Mouse (Mus musculus): Measurements from ENCODE around the gene Evi5. TPM values are rescaled to one million over a fixed set of nuclear protein-coding genes. Genes with fewer than 3 reads are reported as not detected.

The Evi5 gene
- polyA plus RNA-seq, 1 experiment from 2014 or later, result 58.5 TPM

DNA sequence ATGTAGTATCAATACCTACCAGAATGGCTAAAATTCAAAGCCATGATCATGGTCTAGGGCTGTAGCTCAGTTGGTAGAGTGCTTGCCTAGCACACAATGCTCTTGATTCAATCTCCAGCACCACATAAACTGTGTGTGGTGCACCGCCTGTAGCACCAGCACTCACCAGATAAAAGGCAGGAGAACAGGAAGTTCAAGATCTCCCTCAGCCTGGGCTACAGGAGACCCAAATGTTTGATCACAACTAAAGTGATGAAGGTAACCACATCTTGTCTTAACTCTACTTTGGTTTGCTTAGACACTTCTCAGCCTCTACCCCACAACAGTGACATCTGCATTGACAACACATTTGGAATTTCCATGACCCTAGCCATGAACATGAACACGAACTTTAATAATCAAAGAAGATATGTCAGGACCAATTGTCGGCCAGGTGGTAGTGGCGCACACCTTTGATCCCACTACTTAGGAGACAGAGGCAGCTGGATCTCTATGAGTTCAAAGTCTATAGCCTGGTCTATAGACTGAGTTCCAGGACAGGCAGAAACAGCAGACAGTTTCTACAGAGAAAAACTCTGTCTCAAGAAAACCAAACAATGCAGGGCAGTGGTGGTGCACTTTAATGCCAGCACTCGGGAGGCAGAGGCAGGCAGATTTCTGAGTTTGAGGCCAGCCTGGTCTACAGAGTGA is 34.2 kb downstream of the Evi5 start:
- Histone ChIP-seq H3K36me3 (peaks cover 43% of the 10 kb centered on the region), H3K27ac (no peak overlapping the region), H3K9ac (no peak overlapping the region), H3K4me1 (peaks cover 16% of the 10 kb centered on the region), H3K27me3 (replicated peaks) (no peaks in the 10 kb centered on the region), H3K9me3 (replicated peaks) (no peaks in the 10 kb centered on the region), H3K4me3 (no peak overlapping the region), H3K4me2 (no peak overlapping the region)
- ATAC-seq, result no peak
- WGBS (ENCODE audit: insufficient replicate concordance), result 72% methylated on average over 5 of the region's 5 CpGs

DNA sequence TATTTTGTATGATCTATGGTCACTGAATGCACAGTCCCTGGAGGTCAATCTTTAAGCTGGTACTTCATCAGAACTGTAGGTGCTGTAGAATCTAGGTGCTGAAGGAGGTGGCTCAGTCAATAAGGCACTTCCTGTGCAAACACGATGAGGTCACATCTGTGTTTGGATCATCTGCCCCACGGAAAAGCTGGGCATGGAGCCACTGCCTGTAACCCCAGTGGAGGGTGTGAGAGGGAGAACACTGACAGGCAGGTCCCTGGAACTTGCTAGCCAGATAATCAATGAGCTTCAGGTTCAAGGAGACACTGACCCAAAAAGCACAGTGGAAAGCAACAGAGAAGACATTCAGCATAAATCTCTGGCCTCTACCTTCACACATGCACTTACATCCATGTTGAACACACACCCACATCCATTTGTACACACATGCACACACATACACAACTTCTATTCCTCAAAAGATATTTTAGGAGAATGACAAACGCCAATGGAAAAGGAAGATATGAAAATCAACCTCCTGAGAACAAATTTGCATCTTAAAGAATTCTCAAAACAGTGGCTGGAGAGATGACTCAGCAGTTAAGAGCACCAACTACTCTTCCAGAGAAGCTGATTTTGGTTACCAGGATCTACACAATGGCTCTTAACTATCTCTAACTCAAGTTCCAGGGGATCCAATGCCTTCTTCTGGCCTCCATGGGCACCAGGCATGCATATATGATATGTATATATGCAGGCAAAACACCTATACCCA is 35.8 kb downstream of the Evi5 start:
- Histone ChIP-seq H3K27me3 (replicated peaks) (no peaks in the 10 kb centered on the region), H3K4me3 (no peak overlapping the region), H3K9ac (no peak overlapping the region), H3K9me3 (replicated peaks) (no peaks in the 10 kb centered on the region), H3K27ac (peak overlapping the region; percentile 49; the same call in 1 of the 2 replicates), H3K36me3 (peaks cover 44% of the 10 kb centered on the region), H3K4me2 (no peak overlapping the region), H3K4me1 (peaks cover 24% of the 10 kb centered on the region)
- ATAC-seq, result peak; percentile 54
- WGBS (ENCODE audit: insufficient replicate concordance), result 42% methylated on average over 3 of the region's 3 CpGs

- H3K4me1 ChIP-seq, result peaks cover 20% of the 10 kb centered on the region
- H3K4me3 ChIP-seq, result no peak overlapping the region
- H3K27me3 ChIP-seq (replicated peaks), result no peaks in the 10 kb centered on the region
- no peaks in the 10 kb centered on the region for H3K9me3 ChIP-seq (replicated peaks)
- 78% methylated on average over 1 of the region's 1 CpGs for WGBS (ENCODE audit: insufficient replicate concordance)
- ATAC-seq, result no peak
- H3K36me3 ChIP-seq, result peaks cover 35% of the 10 kb centered on the region
- H3K4me2 ChIP-seq, result no peak overlapping the region
- H3K27ac ChIP-seq, result no peak overlapping the region
- no peak overlapping the region for H3K9ac ChIP-seq
These were observed 40.6 kb downstream of the Evi5 start for GRCm38 (mm10) chr5:107834287-107834686.

DNA sequence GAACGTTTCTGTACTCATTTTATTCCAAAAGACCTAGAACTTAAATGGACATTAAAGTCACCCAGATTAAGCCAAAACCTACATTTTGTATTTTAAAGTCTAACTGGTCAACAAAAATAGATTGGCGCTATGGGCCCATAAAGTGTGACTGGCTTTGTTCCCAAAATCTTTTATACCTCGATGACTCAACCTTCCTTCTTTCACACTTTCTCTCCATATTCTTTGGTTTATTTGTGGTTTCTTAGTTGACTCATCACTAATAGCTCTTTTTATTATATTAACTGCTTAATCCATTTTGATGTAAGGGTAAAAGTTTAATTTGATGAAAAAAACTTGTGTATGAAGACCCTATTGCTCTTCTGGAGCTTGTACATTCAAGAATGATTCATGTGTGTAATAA is 43.6 kb downstream of the Evi5 start:
- H3K36me3 ChIP-seq, result peaks cover 22% of the 10 kb centered on the region
- H3K9me3 ChIP-seq (replicated peaks), result no peaks in the 10 kb centered on the region
- H3K27me3 ChIP-seq (replicated peaks), result no peaks in the 10 kb centered on the region
- H3K4me2 ChIP-seq, result no peak overlapping the region
- H3K4me3 ChIP-seq, result no peak overlapping the region
- H3K27ac ChIP-seq, result no peak overlapping the region
- H3K9ac ChIP-seq, result no peak overlapping the region
- WGBS (ENCODE audit: insufficient replicate concordance), result 87% methylated on average over 3 of the region's 3 CpGs
- H3K4me1 ChIP-seq, result peaks cover 18% of the 10 kb centered on the region
- no peak for ATAC-seq

- ATAC-seq, result peak; percentile 40; the same call in 1 of the 2 replicates
- Histone ChIP-seq H3K9me3 (replicated peaks) (no peaks in the 10 kb centered on the region), H3K27me3 (replicated peaks) (no peaks in the 10 kb centered on the region), H3K4me1 (peaks cover 18% of the 10 kb centered on the region), H3K4me2 (no peak within 1 kb of the TSS), H3K9ac (no peak within 1 kb of the TSS), H3K27ac (no peak within 1 kb of the TSS), H3K4me3 (no peak within 1 kb of the TSS), H3K36me3 (peaks cover 22% of the 10 kb centered on the region)
- WGBS (ENCODE audit: insufficient replicate concordance), result 95% methylated on average over 22 of the region's 22 CpGs
These were observed 44.8 kb downstream of the Evi5 start, which contains the start of gene Ube2d2b for GRCm38 (mm10) chr5:107829998-107830560. Gene Ube2d2b, plus strand, starts transcription at chr5:107830099.

DNA sequence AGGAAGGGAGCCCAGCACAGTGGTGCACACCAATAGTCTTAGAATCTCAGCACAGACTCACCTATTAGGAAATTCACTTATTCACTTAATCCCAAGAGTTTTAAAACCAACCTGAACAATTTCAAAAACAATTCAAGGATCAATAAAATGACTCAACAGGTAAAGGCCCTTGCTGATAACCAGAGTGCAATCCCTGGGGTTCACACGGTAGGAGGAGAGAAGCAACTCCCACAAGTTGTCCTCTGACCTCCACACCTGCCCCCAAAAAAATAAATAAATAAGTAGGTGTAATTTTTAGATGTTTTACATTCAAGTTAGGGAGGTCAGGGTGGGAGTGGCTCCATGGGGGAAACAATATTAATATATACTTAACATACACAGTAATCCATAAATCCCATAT is 52.4 kb downstream of the Evi5 start:
- H3K4me1 ChIP-seq, result 0 out of 2 replicates have a peak, but pooled peaks cover 3% of the 10 kb centered on the region
- H3K4me2 ChIP-seq, result no peak overlapping the region
- 91% methylated on average over 1 of the region's 1 CpGs for WGBS (ENCODE audit: insufficient replicate concordance)
- H3K36me3 ChIP-seq, result peaks cover 26% of the 10 kb centered on the region
- no peak overlapping the region for H3K27ac ChIP-seq
- H3K27me3 ChIP-seq (replicated peaks), result no peaks in the 10 kb centered on the region
- H3K9me3 ChIP-seq (replicated peaks), result no peaks in the 10 kb centered on the region
- H3K4me3 ChIP-seq, result no peak overlapping the region
- no peak overlapping the region for H3K9ac ChIP-seq
- ATAC-seq, result no peak

DNA sequence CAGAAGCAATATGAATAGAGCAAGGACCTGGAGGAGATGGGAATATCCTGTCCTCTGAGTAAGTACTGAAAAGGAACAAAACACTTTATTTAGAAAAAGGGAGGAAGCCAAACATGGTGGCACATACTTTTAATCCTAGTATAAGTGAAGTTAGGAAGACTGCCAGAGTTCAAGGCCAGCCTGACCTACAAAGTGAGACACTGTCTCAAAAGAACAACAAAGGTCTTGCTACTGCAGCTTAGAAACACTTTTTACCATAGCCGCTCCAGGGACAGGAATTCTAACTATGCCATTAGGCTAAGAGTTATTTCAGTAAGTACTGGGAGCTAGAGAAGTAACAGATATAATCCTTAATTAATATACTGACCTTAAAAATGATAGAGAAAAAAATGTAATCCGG is 60.3 kb downstream of the Evi5 start:
- no peak overlapping the region for H3K9ac ChIP-seq
- no peaks in the 10 kb centered on the region for H3K9me3 ChIP-seq (replicated peaks)
- H3K4me3 ChIP-seq, result no peak overlapping the region
- no peaks in the 10 kb centered on the region for H3K27me3 ChIP-seq (replicated peaks)
- WGBS (ENCODE audit: insufficient replicate concordance), result 93% methylated on average over 2 of the region's 2 CpGs
- peaks cover 87% of the 10 kb centered on the region for H3K36me3 ChIP-seq
- no peak overlapping the region for H3K4me2 ChIP-seq
- no peak for ATAC-seq
- H3K4me1 ChIP-seq, result no peaks in the 10 kb centered on the region
- H3K27ac ChIP-seq, result no peak overlapping the region

DNA sequence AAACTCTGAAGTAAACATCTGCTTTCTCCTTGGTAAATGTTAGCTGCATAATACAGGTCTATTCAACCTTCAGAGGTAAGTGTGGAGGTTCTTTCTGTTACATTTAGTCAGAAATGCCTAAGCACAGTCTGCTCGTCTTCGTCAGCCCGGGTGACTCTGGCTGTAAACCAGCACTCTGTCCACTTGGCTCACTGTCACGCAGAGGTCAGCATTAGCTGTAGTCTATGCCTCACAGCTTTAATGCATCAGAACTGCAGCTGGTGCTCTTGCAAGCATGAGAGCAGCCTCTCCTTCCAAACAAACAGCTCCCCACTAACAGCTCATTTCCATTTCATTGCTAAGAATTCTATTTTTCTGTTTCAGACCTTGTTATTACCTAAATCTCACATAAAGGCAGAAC is 67.4 kb downstream of the Evi5 start:
- Histone ChIP-seq H3K27me3 (replicated peaks) (no peaks in the 10 kb centered on the region), H3K4me3 (no peak overlapping the region), H3K36me3 (peaks cover 51% of the 10 kb centered on the region), H3K4me2 (no peak overlapping the region), H3K4me1 (no peaks in the 10 kb centered on the region), H3K9ac (no peak overlapping the region), H3K27ac (no peak overlapping the region), H3K9me3 (replicated peaks) (no peaks in the 10 kb centered on the region)
- ATAC-seq, result no peak
- WGBS (ENCODE audit: insufficient replicate concordance), result 84% methylated on average over 4 of the region's 4 CpGs

DNA sequence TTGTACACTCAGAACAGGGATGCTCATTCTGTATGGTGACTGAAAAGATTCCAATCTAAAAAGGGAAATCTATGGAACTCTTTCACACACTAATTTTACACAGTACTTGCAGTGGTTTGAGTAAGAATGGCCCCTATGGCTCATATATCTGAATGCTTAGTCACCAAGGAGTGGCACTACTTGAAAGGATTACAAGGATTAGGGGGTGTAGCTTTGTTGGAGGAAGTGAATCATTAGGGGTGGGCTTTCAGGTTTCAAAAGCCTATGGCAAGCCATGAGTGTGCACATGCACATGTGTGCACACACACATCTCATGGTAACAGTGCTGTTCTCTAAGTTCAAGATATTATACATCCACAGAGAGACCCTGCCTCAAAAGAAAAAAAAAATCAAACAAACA is 72.3 kb downstream of the Evi5 start:
- H3K4me1 ChIP-seq, result no peaks in the 10 kb centered on the region
- no peaks in the 10 kb centered on the region for H3K9me3 ChIP-seq (replicated peaks)
- no peaks in the 10 kb centered on the region for H3K27me3 ChIP-seq (replicated peaks)
- H3K4me2 ChIP-seq, result no peak overlapping the region
- no peak for ATAC-seq
- H3K9ac ChIP-seq, result no peak overlapping the region
- H3K27ac ChIP-seq, result no peak overlapping the region
- H3K4me3 ChIP-seq, result no peak overlapping the region
- peaks cover 45% of the 10 kb centered on the region for H3K36me3 ChIP-seq

- no peaks in the 10 kb centered on the region for H3K9me3 ChIP-seq (replicated peaks)
- WGBS (ENCODE audit: insufficient replicate concordance), result 77% methylated on average over 2 of the region's 2 CpGs
These were observed 73.7 kb downstream of the Evi5 start for GRCm38 (mm10) chr5:107801234-107801633.

GRCm38 (mm10) chr5:107798290-107798689 is 76.6 kb downstream of the Evi5 start:
- no peak overlapping the region for H3K27ac ChIP-seq
- no peak overlapping the region for H3K9ac ChIP-seq
- no peaks in the 10 kb centered on the region for H3K27me3 ChIP-seq (replicated peaks)
- no peak overlapping the region for H3K4me2 ChIP-seq
- no peak for ATAC-seq
- H3K4me1 ChIP-seq, result no peaks in the 10 kb centered on the region
- H3K36me3 ChIP-seq, result peaks cover 68% of the 10 kb centered on the region
- WGBS (ENCODE audit: insufficient replicate concordance), result 85% methylated on average over 6 of the region's 6 CpGs
- no peaks in the 10 kb centered on the region for H3K9me3 ChIP-seq (replicated peaks)
- no peak overlapping the region for H3K4me3 ChIP-seq

More at GRCm38 (mm10) chr5:107801234-107801633, 73.7 kb downstream of the Evi5 start:
- Histone ChIP-seq H3K27me3 (replicated peaks) (no peaks in the 10 kb centered on the region), H3K4me2 (no peak overlapping the region), H3K4me3 (no peak overlapping the region), H3K9ac (no peak overlapping the region), H3K4me1 (no peaks in the 10 kb centered on the region), H3K27ac (no peak overlapping the region), H3K36me3 (peaks cover 54% of the 10 kb centered on the region)
- ATAC-seq, result no peak

GRCm38 (mm10) chr5:107793927-107794326 is 81.0 kb downstream of the Evi5 start:
- no peak overlapping the region for H3K4me2 ChIP-seq
- no peak for ATAC-seq
- H3K4me3 ChIP-seq, result no peak overlapping the region
- no peaks in the 10 kb centered on the region for H3K27me3 ChIP-seq (replicated peaks)
- WGBS (ENCODE audit: insufficient replicate concordance), result 36% methylated on average over 2 of the region's 2 CpGs
- H3K9ac ChIP-seq, result no peak overlapping the region
- H3K27ac ChIP-seq, result no peak overlapping the region
- no peaks in the 10 kb centered on the region for H3K9me3 ChIP-seq (replicated peaks)
- H3K4me1 ChIP-seq, result no peaks in the 10 kb centered on the region
- H3K36me3 ChIP-seq, result peaks cover 79% of the 10 kb centered on the region

Measured in liver, embryonic 12.5 days (tissue).